Mouse (Mus musculus) forebrain, embryonic 15.5 days (tissue): ENCODE measurements at regions not wholly inside any gene's neighbourhood (a gene's known extent, or its start where the extent isn't known, plus 50 kb on each side); places are given as distances from the start of the nearest gene placed in this dataset.

Source experiments
- ATAC-seq: fragments of 200-750 bp; cut with Nextera tagmentation; replicated peaks from 2 replicates; pipeline ENCODE4 v1.8.0; 2017; ENCODE audit warnings: mild to moderate bottlenecking, moderate TSS enrichment, moderate library complexity
- H3K27ac ChIP-seq: fragments of 300-500 bp; sonication (generic); replicated peaks from 2 replicates; pipeline ENCODE4 v1.5.1; 2015; ENCODE audit warnings: mild to moderate bottlenecking, inconsistent platforms
- H3K27me3 ChIP-seq: fragments of 300-500 bp; sonication (generic); 2 replicates; pipeline ENCODE4 v1.6.1; 2015; ENCODE audit warnings: inconsistent platforms
- H3K36me3 ChIP-seq: fragments of 300-500 bp; sonication (generic); 2 replicates; pipeline ENCODE4 v1.6.1; 2015; ENCODE audit warnings: mild to moderate bottlenecking, inconsistent platforms
- H3K4me1 ChIP-seq: fragments of 300-500 bp; sonication (generic); 2 replicates; pipeline ENCODE4 v1.6.1; 2015; ENCODE audit warnings: inconsistent platforms
- H3K4me2 ChIP-seq: fragments of 300-500 bp; sonication (generic); replicated peaks from 2 replicates; pipeline ENCODE4 v1.6.1; 2015; ENCODE audit warnings: mild to moderate bottlenecking, inconsistent platforms
- H3K4me3 ChIP-seq: fragments of 300-500 bp; sonication (generic); 2 replicates; pipeline ENCODE4 v1.5.1; 2015; ENCODE audit warnings: mild to moderate bottlenecking, inconsistent platforms
- H3K9ac ChIP-seq: fragments of 300-500 bp; sonication (generic); replicated peaks from 2 replicates; pipeline ENCODE4 v1.6.1; 2015; ENCODE audit warnings: mild to moderate bottlenecking, inconsistent platforms
- H3K9me3 ChIP-seq: fragments of 300-500 bp; sonication (generic); 2 replicates; pipeline ENCODE4 v1.6.1; 2016; ENCODE audit warnings: inconsistent platforms
- WGBS: fragments of 180-500 bp; shearing (Covaris S2); methylation state at CpG from one replicate; pipeline ENCODE4 v1.1.7; 2015; ENCODE audit warnings: mixed read lengths; 5-methylcytosine and 5-hydroxymethylcytosine counted together

- 28% methylated on average over 18 of the region's 18 CpGs for WGBS
- ATAC-seq, result peak; percentile 68
- Histone ChIP-seq H3K4me2 (peak overlapping the region; percentile 20; the same call in 1 of the 2 replicates), H3K4me3 (no peak overlapping the region), H3K4me1 (peaks cover 10% of the 10 kb centered on the region), H3K27ac (no peak overlapping the region), H3K9ac (no peak overlapping the region), H3K36me3 (no peaks in the 10 kb centered on the region), H3K9me3 (no peaks in the 10 kb centered on the region), H3K27me3 (no peaks in the 10 kb centered on the region)
Observed at GRCm38 (mm10) chr8:42973619-42974539, 167.4 kb downstream of the Triml1 start.

DNA sequence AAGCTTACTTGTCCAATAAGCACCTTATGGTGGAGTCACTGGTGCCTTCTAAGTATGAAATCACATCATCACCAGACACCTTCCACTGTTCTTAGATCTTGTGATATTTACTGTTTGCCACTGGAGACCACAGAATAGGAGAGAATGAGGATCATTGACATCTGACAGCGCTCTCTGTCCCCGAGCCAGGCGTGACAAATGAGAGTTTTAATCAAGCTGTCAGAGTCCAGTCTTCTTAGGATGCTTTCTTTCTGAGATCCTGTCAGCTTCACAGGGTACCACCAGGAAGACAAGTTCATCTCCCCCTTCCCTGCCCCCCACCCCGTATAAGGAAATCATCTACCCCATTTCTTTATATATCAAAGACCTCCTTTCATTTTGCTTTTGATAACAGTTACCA, 168.7 kb downstream of the Triml1 start:
- Histone ChIP-seq H3K9me3 (no peaks in the 10 kb centered on the region), H3K4me3 (no peak overlapping the region), H3K27ac (no peak overlapping the region), H3K4me1 (peaks cover 10% of the 10 kb centered on the region), H3K4me2 (no peak overlapping the region), H3K9ac (no peak overlapping the region), H3K27me3 (no peaks in the 10 kb centered on the region), H3K36me3 (no peaks in the 10 kb centered on the region)
- WGBS, result 77% methylated on average over 4 of the region's 4 CpGs
- no peak for ATAC-seq

DNA sequence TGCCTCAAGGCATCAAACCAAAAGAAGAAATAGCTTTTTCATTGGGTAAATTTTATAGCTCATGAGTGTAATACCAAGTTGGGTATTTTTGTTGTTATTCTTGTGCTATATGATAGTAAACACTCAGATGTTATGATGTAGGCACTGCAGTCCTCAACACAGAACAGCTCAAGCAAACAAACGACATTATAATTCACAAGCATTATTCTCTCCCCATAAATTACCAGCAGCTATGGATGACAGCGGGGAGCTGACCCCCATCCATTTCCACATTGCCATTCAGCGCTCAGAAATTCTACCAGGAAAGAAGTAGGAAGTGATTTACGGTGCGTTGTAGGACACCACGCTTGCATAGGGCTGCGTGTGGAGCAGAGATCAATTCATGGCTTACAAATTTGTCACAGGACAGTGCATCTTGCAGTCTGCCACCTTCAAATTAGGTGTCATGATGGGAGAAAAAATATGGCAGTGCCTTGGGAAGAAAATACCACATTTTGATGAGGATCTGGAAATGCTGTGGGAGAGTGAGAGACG, 173.4 kb downstream of the Triml1 start:
- H3K9me3 ChIP-seq, result no peaks in the 10 kb centered on the region
- WGBS, result 81% methylated on average over 8 of the region's 8 CpGs
- no peak overlapping the region for H3K4me3 ChIP-seq
- H3K36me3 ChIP-seq, result no peaks in the 10 kb centered on the region
- H3K4me1 ChIP-seq, result no peaks in the 10 kb centered on the region
- no peak for ATAC-seq
- H3K4me2 ChIP-seq, result no peak overlapping the region
- no peaks in the 10 kb centered on the region for H3K27me3 ChIP-seq
- H3K9ac ChIP-seq, result no peak overlapping the region
- no peak overlapping the region for H3K27ac ChIP-seq

GRCm38 (mm10) chr8:42964507-42964906, 176.8 kb downstream of the Triml1 start:
- 91% methylated on average over 2 of the region's 2 CpGs for WGBS
- H3K4me3 ChIP-seq, result no peak overlapping the region
- no peaks in the 10 kb centered on the region for H3K4me1 ChIP-seq
- H3K9ac ChIP-seq, result no peak overlapping the region
- H3K36me3 ChIP-seq, result no peaks in the 10 kb centered on the region
- H3K27me3 ChIP-seq, result no peaks in the 10 kb centered on the region
- H3K9me3 ChIP-seq, result no peaks in the 10 kb centered on the region
- H3K4me2 ChIP-seq, result no peak overlapping the region
- ATAC-seq, result no peak
- no peak overlapping the region for H3K27ac ChIP-seq

GRCm38 (mm10) chr8:42958052-42958805, 183.1 kb downstream of the Triml1 start:
- no peak for ATAC-seq
- no peak overlapping the region for H3K9ac ChIP-seq
- WGBS, result 70% methylated on average over 11 of the region's 11 CpGs
- no peaks in the 10 kb centered on the region for H3K9me3 ChIP-seq
- H3K4me1 ChIP-seq, result no peaks in the 10 kb centered on the region
- no peaks in the 10 kb centered on the region for H3K27me3 ChIP-seq
- no peak overlapping the region for H3K27ac ChIP-seq
- no peak overlapping the region for H3K4me2 ChIP-seq
- no peaks in the 10 kb centered on the region for H3K36me3 ChIP-seq
- no peak overlapping the region for H3K4me3 ChIP-seq

DNA sequence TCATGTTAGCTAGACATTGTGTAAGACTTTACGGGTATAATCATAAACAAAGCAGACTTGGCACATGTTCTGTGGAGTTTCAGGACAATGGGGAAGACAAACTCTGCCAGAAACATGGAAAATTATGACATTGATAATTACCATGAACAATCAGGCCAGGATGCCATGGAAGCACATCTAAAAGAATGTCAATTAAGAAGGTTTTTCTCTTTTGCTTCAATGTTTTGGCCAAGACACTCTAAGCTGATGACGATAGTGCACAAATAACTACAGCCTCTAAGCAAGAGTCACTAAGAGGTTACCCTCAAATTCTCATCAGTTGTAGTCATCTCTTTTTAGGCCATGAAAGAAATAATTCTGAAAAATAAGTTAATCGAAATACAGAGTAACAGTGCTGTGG, 208.7 kb downstream of the Triml1 start:
- Histone ChIP-seq H3K36me3 (no peaks in the 10 kb centered on the region), H3K27me3 (no peaks in the 10 kb centered on the region), H3K4me2 (no peak overlapping the region), H3K9me3 (no peaks in the 10 kb centered on the region), H3K9ac (no peak overlapping the region), H3K4me3 (no peak overlapping the region), H3K4me1 (no peaks in the 10 kb centered on the region), H3K27ac (no peak overlapping the region)
- 62% methylated on average over 3 of the region's 3 CpGs for WGBS
- no peak for ATAC-seq

DNA sequence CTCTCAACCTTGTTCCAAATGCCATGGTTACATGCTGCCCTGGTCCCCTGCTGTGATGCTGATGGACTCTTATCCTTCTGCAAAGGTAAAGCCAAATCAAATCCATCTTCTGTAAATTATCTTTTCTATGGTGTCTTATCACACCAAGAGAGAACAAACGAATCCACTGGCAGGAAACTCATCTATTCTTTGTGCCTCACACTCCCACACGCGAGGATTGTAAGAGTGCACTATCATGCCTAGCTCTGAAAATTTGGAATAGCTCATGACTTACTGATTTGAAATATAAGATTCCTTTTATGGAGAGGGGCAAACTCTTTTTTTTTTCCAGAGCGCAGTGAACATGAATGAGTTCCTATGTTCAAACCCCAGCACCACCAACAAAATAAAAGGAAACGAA, 249.6 kb downstream of the Triml1 start:
- no peaks in the 10 kb centered on the region for H3K36me3 ChIP-seq
- H3K27me3 ChIP-seq, result no peaks in the 10 kb centered on the region
- H3K4me2 ChIP-seq, result no peak overlapping the region
- no peaks in the 10 kb centered on the region for H3K9me3 ChIP-seq
- H3K27ac ChIP-seq, result no peak overlapping the region
- H3K9ac ChIP-seq, result no peak overlapping the region
- WGBS, result 87% methylated on average over 5 of the region's 5 CpGs
- no peak for ATAC-seq
- H3K4me1 ChIP-seq, result no peaks in the 10 kb centered on the region
- no peak overlapping the region for H3K4me3 ChIP-seq

- no peak for ATAC-seq
- Histone ChIP-seq H3K4me1 (no peaks in the 10 kb centered on the region), H3K36me3 (no peaks in the 10 kb centered on the region), H3K4me3 (no peak overlapping the region), H3K9ac (no peak overlapping the region), H3K4me2 (no peak overlapping the region), H3K9me3 (no peaks in the 10 kb centered on the region), H3K27me3 (no peaks in the 10 kb centered on the region), H3K27ac (no peak overlapping the region)
- 87% methylated on average over 2 of the region's 2 CpGs for WGBS
Observed at GRCm38 (mm10) chr8:42886516-42886915, 254.8 kb downstream of the Triml1 start.

- no peak for ATAC-seq
- H3K27me3 ChIP-seq, result no peaks in the 10 kb centered on the region
- H3K9ac ChIP-seq, result no peak overlapping the region
- no peak overlapping the region for H3K4me3 ChIP-seq
- H3K27ac ChIP-seq, result no peak overlapping the region
- no peak overlapping the region for H3K4me2 ChIP-seq
- H3K36me3 ChIP-seq, result no peaks in the 10 kb centered on the region
- 81% methylated on average over 3 of the region's 3 CpGs for WGBS
- H3K9me3 ChIP-seq, result no peaks in the 10 kb centered on the region
- no peaks in the 10 kb centered on the region for H3K4me1 ChIP-seq
Observed at GRCm38 (mm10) chr8:42870262-42870661, 271.0 kb downstream of the Triml1 start.
